Comparison of ENCODE assay signal across 27 mouse cellular contexts in genomic region chr2:57318336-57318735, GRCm38 (mm10).
"Had no signal": no experiment of that assay in that cellular context is flagged by ENCODE, and none has a peak within 500 bp of the region (broad histone marks: within the 10 kb centered on the region; RNA-seq: fewer than 3 reads in every experiment).

No protein-coding gene starts in this region.

- DNase-seq: cerebellum, adult 2 months; cerebellum, adult 8-10 months; cerebellum, adult 9-10 months; cerebellum, adult 9-11 months; cerebellum, postnatal 10 days; cerebellum, postnatal 14 days; cerebellum, postnatal 25 days; cerebellum, postnatal 36 days; embryo, embryonic 11 days; forebrain, postnatal 0 days; gastrocnemius, postnatal 10 days; gastrocnemius, postnatal 14 days; gastrocnemius, postnatal 25 days; gastrocnemius, postnatal 36 days; heart, adult 18-20 months; heart, adult 2 months had no signal

- H3K36me3 ChIP-seq: embryonic facial prominence, embryonic 10.5 days; embryonic facial prominence, embryonic 12.5 days; embryonic facial prominence, embryonic 13.5 days; embryonic facial prominence, embryonic 15.5 days; forebrain, embryonic 12.5 days; forebrain, embryonic 15.5 days; heart, embryonic 10.5 days had no signal

- H3K4me1 ChIP-seq: embryonic facial prominence, embryonic 10.5 days; embryonic facial prominence, embryonic 12.5 days; embryonic facial prominence, embryonic 13.5 days; embryonic facial prominence, embryonic 15.5 days; forebrain, embryonic 12.5 days; forebrain, embryonic 13.5 days; forebrain, embryonic 15.5 days; heart, embryonic 10.5 days had no signal

- ATAC-seq: forebrain, embryonic 13.5 days; forebrain, embryonic 14.5 days; forebrain, embryonic 15.5 days; forebrain, embryonic 16.5 days; forebrain, postnatal 0 days had no signal

- H3K4me3 ChIP-seq: embryonic facial prominence, embryonic 10.5 days; embryonic facial prominence, embryonic 12.5 days; embryonic facial prominence, embryonic 13.5 days; embryonic facial prominence, embryonic 15.5 days; erythroblast, embryonic 14.5 days; forebrain, embryonic 12.5 days; forebrain, embryonic 13.5 days; forebrain, embryonic 15.5 days; heart, adult 2 months; heart, embryonic 10.5 days had no signal

- H3K9me3 ChIP-seq: embryonic facial prominence, embryonic 10.5 days; embryonic facial prominence, embryonic 12.5 days; embryonic facial prominence, embryonic 15.5 days; forebrain, embryonic 12.5 days; forebrain, embryonic 13.5 days; forebrain, embryonic 15.5 days; heart, embryonic 10.5 days had no signal

- H3K27me3 ChIP-seq: embryonic facial prominence, embryonic 12.5 days; embryonic facial prominence, embryonic 13.5 days; embryonic facial prominence, embryonic 15.5 days; forebrain, embryonic 12.5 days; forebrain, embryonic 13.5 days; forebrain, embryonic 15.5 days had no signal

- H3K27ac ChIP-seq: embryonic facial prominence, embryonic 10.5 days; embryonic facial prominence, embryonic 12.5 days; embryonic facial prominence, embryonic 13.5 days; embryonic facial prominence, embryonic 15.5 days; forebrain, embryonic 12.5 days; forebrain, embryonic 13.5 days; forebrain, embryonic 15.5 days; heart, adult 2 months; heart, embryonic 10.5 days had no signal
